Mouse (Mus musculus) G1E (cell line): ENCODE data around the gene Gpc5.

Experiments used
- CTCF ChIP-seq: IDR thresholded peaks from 2 replicates; pipeline ENCODE4 v1.5.1; 2012; ENCODE audit warnings: low read depth, low read length, inconsistent platforms, mixed read lengths
- GATA1 ChIP-seq: IDR thresholded peaks from 2 replicates; pipeline ENCODE4 v1.6.1; 2012; ENCODE audit warnings: borderline replicate concordance, low read length, inconsistent platforms, mixed read lengths

DNA sequence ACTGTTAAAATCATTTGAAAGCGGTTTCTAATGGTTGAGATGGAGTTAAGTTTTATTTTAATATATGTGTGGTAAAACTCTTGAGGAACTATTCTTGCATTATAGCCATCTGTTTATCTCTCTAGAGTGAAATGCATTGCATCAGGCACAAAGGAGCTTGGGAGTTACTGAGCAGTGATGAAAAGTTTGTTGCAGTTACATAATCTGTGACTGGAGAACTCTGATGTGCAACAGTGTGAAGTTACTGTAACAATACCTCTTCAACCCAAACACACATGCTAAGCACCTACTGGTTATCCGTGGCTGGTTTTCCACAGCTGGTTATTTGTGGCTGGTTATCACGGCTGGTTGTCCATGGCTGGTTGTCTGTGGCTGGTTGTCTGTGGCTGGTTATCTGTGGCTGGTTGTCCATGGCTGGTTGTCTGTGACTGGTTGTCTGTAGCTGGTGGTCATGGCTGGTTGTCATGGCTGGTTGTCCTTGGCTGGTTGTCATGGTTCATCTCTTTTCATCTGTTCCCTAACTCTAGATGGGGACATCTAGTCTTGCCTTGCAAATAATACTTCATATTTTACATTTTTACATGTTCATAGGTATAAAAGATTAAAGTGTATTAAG is 273.4 kb downstream of the Gpc5 start:
- TF ChIP-seq CTCF (no peak), GATA1 (no peak)
